Mouse (Mus musculus) forebrain, embryonic 14.5 days (tissue): ENCODE data around the gene Foxd4. TPM values are rescaled to one million over a fixed set of nuclear protein-coding genes. Genes with fewer than 3 reads are reported as not detected.
A peak's percentile ranks its signal among the peaks of the same experiment; 100 is the strongest.
"Not testable (repeated sequence)": the region's sequence is repeated elsewhere in the genome, so short reads cannot be mapped to it uniquely, and the experiment has no call there.

Experiments
- ATAC-seq: fragments of 200-750 bp; cut with Nextera tagmentation; 2 replicates; pipeline ENCODE4 v1.8.0; 2017; ENCODE audit warnings: mild to moderate bottlenecking, moderate library complexity
- DNase-seq: peaks from one replicate; pipeline ENCODE4 v3.0.0-alpha.2; 2015; ENCODE audit warnings: low spot score
- H3K27ac ChIP-seq: fragments of 300-500 bp; sonication (generic); 2 replicates; pipeline ENCODE4 v1.5.1; 2014; ENCODE audit warnings: low read depth, mild to moderate bottlenecking, control low read depth, low read length, moderate library complexity
- H3K27me3 ChIP-seq: fragments of 300-500 bp; sonication (generic); replicated peaks from 2 replicates; pipeline ENCODE4 v1.6.1; 2014; ENCODE audit warnings: low read length, control low read depth, mixed read lengths; ENCODE audit not compliant: control insufficient read depth, insufficient read depth
- H3K36me3 ChIP-seq: fragments of 300-500 bp; sonication (generic); 2 replicates; pipeline ENCODE4 v1.6.1; 2014; ENCODE audit warnings: low read length, control low read depth; ENCODE audit not compliant: control insufficient read depth, insufficient read depth
- H3K4me1 ChIP-seq: fragments of 300-500 bp; sonication (generic); 2 replicates; pipeline ENCODE4 v1.6.1; 2014; ENCODE audit warnings: antibody characterized with exemption, low read length, control low read depth; ENCODE audit not compliant: control insufficient read depth, insufficient read depth
- H3K4me2 ChIP-seq: fragments of 300-500 bp; sonication (generic); 2 replicates; pipeline ENCODE4 v1.6.1; 2014; ENCODE audit warnings: mild to moderate bottlenecking, control low read depth, low read length
- H3K4me3 ChIP-seq: fragments of 300-500 bp; sonication (generic); 2 replicates; pipeline ENCODE4 v1.5.1; 2014; ENCODE audit warnings: low read depth, low read length, control low read depth
- H3K9ac ChIP-seq: fragments of 300-500 bp; sonication (generic); 2 replicates; pipeline ENCODE4 v1.6.1; 2014; ENCODE audit warnings: mild to moderate bottlenecking, low read length, control low read depth, moderate library complexity
- H3K9me3 ChIP-seq: fragments of 300-500 bp; sonication (generic); replicated peaks from 2 replicates; pipeline ENCODE4 v1.6.1; 2016; ENCODE audit warnings: low read length, control low read depth, mixed read lengths; ENCODE audit not compliant: control insufficient read depth
- WGBS: fragments of 180-500 bp; shearing (Covaris S2); extraction: QIAGEN DNeasy Blood & Tissue Kit; methylation state at CpG from one replicate; pipeline ENCODE4 v1.1.7; 2014; 5-methylcytosine and 5-hydroxymethylcytosine counted together
- polyA plus RNA-seq: library from polyadenylated mRNA; unstranded; fragments of >200 nt; fragmentation: Nextera tagmentation; extraction: Ambion mirVana; gene quantifications from 2 replicates; pipeline ENCODE4 v1.2.1, GENCODE M21; 2014

Gene Foxd4
- polyA plus RNA-seq, 1 experiment from 2014 or later = not detected

- Histone ChIP-seq H3K36me3 (no peaks in the 10 kb centered on the region), H3K4me3 (no peak overlapping the region), H3K4me1 (no peaks in the 10 kb centered on the region), H3K9ac (no peak overlapping the region), H3K27ac (no peak overlapping the region), H3K9me3 (no peaks in the 10 kb centered on the region), H3K4me2 (no peak overlapping the region), H3K27me3 (no peaks in the 10 kb centered on the region)
- no peak for DNase-seq
- ATAC-seq = no peak
- 83% methylated on average over 3 of the region's 3 CpGs for WGBS
Measured at GRCm38 (mm10) chr19:24886888-24887287, 14.1 kb downstream of the Foxd4 start.

DNA sequence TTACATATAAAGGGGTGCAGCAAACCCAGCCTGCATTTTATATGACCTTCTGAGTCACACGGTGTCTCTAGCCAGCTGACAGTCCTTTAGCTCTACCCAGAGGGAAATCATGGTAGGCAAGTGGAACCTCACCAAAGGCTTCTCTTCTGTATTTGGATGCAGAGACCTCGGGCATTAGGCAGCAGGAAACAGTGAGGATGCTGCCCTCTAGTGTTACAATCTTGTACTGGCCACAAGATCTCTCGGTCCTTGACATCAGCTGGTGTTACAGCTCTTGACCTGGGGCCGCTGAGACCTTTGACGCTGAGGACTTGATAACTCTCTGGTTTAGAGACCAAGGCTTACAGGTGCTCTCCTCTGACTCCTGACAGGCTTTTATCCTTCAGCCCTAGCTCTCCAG is 15.5 kb downstream of the Foxd4 start:
- Histone ChIP-seq H3K4me1 (no peaks in the 10 kb centered on the region), H3K27ac (no peak overlapping the region), H3K4me2 (no peak overlapping the region), H3K27me3 (no peaks in the 10 kb centered on the region), H3K36me3 (no peaks in the 10 kb centered on the region), H3K9ac (no peak overlapping the region), H3K4me3 (no peak overlapping the region), H3K9me3 (no peaks in the 10 kb centered on the region)
- 19% methylated on average over 5 of the region's 5 CpGs for WGBS
- DNase-seq (peak; percentile 72), ATAC-seq (peak; percentile 32; the same call in 1 of the 2 replicates)

DNA sequence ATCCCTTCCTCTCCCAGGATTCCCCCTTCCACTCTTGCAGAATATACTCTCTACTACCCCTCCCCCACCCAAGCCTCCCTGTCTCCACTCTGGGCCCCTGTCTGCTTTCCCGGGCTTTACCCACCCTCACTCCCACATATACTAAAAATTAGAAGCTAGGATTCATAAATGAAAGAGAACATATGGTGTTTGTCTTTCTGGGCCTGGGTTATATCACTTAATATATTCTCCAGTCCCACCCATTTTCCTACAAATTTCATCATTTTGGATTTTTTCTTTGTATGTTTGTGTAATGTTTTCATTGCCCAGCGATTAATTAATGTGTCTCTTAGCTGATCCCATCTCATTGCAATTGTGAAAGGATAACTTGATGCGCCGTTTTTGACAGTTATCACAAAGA is 19.8 kb downstream of the Foxd4 start:
- Histone ChIP-seq H3K27ac (no peak overlapping the region), H3K4me2 (no peak overlapping the region), H3K4me3 (no peak overlapping the region), H3K27me3 (no peaks in the 10 kb centered on the region), H3K4me1 (no peaks in the 10 kb centered on the region), H3K36me3 (no peaks in the 10 kb centered on the region), H3K9me3 (no peaks in the 10 kb centered on the region), H3K9ac (no peak overlapping the region)
- DNase-seq (no peak), ATAC-seq (no peak)
- WGBS = 66% methylated on average over 4 of the region's 4 CpGs

DNA sequence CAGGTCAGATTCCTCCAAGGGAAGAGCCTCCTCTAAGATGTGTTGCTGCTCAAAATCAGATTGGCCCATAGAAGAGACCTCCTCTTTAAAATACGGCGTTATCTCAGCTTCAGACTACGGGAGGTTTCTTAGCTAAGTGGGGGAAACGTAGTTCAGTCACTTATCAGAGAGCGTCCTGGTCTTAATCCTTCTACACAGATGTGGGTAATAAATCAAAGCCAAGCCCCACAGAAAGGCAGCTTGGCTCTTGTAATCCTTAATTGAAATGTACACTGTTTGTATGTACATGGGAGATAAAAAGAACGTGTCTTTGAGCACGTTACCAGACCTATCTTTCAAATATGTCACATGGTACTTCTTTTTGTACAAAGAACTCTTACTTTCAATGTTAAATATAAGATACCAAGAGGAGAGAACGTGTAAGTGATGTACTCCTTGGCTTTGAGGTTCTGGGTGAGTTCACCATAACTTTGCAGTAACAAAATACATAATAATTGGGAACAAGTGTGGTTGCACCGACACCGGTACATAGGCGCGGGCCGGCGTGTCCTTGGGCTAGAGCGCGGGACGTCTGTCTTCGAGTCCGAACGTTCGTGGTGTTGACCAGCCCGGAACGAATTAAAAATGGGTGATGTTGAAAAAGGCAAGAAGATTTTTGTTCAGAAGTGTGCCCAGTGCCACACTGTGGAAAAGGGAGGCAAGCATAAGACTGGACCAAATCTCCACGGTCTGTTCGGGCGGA is 25.7 kb downstream of the Foxd4 start, which contains the start of gene Gm10053:
Gene Gm10053, plus strand, starts transcription at position 558 of the 742 bp plus-strand sequence.
- not testable (repeated sequence) for H3K36me3 ChIP-seq, H3K27me3 ChIP-seq, H3K27ac ChIP-seq, DNase-seq, H3K9me3 ChIP-seq, ATAC-seq, H3K9ac ChIP-seq, H3K4me3 ChIP-seq, H3K4me1 ChIP-seq, H3K4me2 ChIP-seq
- 86% methylated on average over 23 of the region's 26 CpGs for WGBS

GRCm38 (mm10) chr19:24873873-24874272 is 27.1 kb downstream of the Foxd4 start:
- Histone ChIP-seq H3K4me3 (no peak overlapping the region), H3K4me1 (no peaks in the 10 kb centered on the region), H3K9ac (no peak overlapping the region), H3K27me3 (0 out of 2 replicates have a peak, but pooled peaks cover 4% of the 10 kb centered on the region), H3K4me2 (no peak overlapping the region), H3K9me3 (no peaks in the 10 kb centered on the region), H3K36me3 (no peaks in the 10 kb centered on the region), H3K27ac (no peak overlapping the region)
- ATAC-seq (no peak), DNase-seq (peak; percentile 44)
- WGBS = 54% methylated on average over 2 of the region's 2 CpGs

DNA sequence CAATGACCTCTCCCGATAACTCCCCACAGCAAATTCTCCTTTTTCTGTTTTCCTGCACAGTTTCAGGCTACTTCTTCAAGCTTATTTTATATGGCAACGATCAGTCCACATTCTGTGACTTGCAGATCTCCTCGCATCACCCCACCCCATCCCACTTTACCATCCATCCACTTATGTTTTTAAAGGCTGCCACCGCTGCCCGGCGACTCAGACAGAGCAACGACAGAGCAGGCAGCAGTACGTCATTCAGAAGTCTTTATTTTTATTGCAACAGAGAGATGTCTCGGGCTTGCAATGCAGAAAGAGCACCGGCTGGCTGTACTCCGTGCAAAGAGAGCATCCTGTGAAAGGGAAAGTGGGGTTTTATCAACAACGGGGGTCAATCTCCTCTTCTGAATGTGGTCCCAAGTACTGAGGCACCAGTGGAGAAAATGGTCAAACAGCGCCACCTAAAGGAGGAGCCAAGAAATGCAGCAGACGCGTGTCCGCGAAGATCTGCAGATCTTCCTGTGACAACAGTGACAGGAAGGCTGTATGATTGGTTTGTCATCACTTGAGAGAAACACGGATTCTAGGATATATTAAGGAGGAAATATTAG is 29.9 kb downstream of the Foxd4 start:
- Histone ChIP-seq H3K27me3 (0 out of 2 replicates have a peak, but pooled peaks cover 4% of the 10 kb centered on the region), H3K9ac (peak overlapping the region; percentile 59), H3K27ac (no peak overlapping the region), H3K4me1 (no peaks in the 10 kb centered on the region), H3K4me3 (peak overlapping the region; percentile 26), H3K4me2 (peak overlapping the region; percentile 63), H3K36me3 (no peaks in the 10 kb centered on the region), H3K9me3 (no peaks in the 10 kb centered on the region)
- ATAC-seq (peak; percentile 67), DNase-seq (peak; percentile 87)
- WGBS = 22% methylated on average over 18 of the region's 18 CpGs

DNA sequence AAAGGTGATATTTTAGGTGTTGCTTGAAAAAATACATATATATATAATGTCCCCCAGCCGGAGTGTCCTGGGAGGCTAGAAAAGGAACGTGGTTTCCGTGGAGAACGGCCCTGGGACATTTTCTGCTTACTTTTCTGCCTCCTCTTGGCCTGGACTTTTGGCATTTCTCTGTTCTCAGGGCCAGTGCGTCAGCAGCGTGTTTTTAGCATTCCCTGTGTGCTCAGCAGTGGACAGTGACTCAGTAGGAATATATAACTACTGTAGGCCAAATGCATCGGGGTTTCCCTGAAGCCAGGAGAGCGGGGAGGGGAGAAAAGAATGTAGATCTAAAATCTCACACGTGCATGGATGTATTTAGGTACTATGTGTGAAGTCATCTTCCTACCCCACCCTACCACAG is 35.6 kb downstream of the Foxd4 start:
- Histone ChIP-seq H3K4me3 (no peak overlapping the region), H3K27me3 (peaks cover 9% of the 10 kb centered on the region; the same call in 1 of the 2 replicates), H3K9ac (no peak overlapping the region), H3K27ac (no peak overlapping the region), H3K4me2 (no peak overlapping the region), H3K4me1 (peaks cover 5% of the 10 kb centered on the region; the same call in 1 of the 2 replicates), H3K9me3 (no peaks in the 10 kb centered on the region), H3K36me3 (no peaks in the 10 kb centered on the region)
- ATAC-seq (no peak), DNase-seq (no peak)
- 86% methylated on average over 9 of the region's 9 CpGs for WGBS

DNA sequence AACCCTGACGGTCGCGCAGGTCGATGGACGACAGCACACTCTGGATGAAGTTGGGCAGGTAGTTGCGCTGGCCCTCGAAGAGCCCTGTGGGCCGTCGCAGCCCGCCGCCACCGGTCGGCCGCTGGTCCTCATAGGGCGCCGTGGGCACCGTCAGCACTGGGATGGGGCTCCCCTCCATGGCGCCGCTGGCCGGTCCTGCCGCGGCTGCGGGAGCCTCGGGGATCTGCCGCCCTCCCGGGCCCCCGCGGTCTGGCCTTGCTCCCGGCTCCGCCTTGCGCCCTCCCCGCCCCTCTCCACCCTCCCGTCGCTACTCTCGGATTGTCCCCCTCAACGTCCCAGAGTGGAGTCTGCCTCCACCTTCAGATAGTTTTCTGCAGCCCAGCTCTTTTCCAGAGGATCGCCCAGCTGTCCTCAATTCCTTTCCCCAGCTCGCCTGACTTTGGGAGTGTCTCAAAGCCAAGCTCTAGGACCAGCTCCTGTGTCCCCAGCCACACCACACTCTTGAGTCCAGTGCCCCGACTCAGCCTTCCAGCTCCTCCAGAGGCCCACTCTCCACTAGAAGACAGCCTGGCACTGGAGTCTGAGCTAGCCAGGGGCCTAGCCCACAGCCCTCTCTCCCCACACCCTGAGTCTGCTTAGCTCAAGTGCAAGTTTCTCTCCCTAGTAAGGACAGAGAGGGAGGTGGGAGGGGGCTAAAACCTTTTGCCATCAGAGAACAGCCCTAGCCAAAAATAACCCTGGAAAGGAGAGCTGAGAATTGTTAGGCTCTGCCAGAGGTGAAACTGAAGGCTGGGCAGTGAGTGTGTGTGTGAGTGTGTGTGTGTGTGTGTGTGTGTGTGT is 39.2 kb downstream of the Foxd4 start, which contains the start of gene Pgm5:
Gene Pgm5, minus strand, starts transcription at position 244 of the 840 bp plus-strand sequence.
- DNase-seq = no peak
- H3K4me3 ChIP-seq = peak within 1 kb of the TSS; percentile 30
- no peaks in the 10 kb centered on the region for H3K36me3 ChIP-seq
- peak within 1 kb of the TSS; percentile 64 for H3K4me2 ChIP-seq
- peak within 1 kb of the TSS; percentile 47 for H3K9ac ChIP-seq
- H3K27ac ChIP-seq = no peak within 1 kb of the TSS
- 2% methylated on average over 34 of the region's 39 CpGs for WGBS
- peaks cover 9% of the 10 kb centered on the region; the same call in 1 of the 2 replicates for H3K27me3 ChIP-seq
- peaks cover 5% of the 10 kb centered on the region; the same call in 1 of the 2 replicates for H3K4me1 ChIP-seq
- no peaks in the 10 kb centered on the region for H3K9me3 ChIP-seq
- no peak for ATAC-seq
